Mouse (Mus musculus) lung, adult 2 months (tissue): Measurements from ENCODE around the gene Tgfa.

Experiments
- CTCF ChIP-seq: fragments of 200-500 bp; IDR thresholded peaks from 2 replicates; pipeline ENCODE4 v1.5.1; 2011; ENCODE audit warnings: mild to moderate bottlenecking, low read length, control low read depth; ENCODE audit not compliant: insufficient read depth
- POLR2A ChIP-seq: fragments of 200-500 bp; IDR thresholded peaks from 2 replicates; pipeline ENCODE4 v1.6.1; 2011; ENCODE audit warnings: low read depth, mild to moderate bottlenecking, control low read depth, low read length, borderline replicate concordance; ENCODE audit errors: extremely low read depth

GRCm38 (mm10) chr6:86305680-86306079, 110.7 kb downstream of the Tgfa start:
- TF ChIP-seq CTCF (no peak), POLR2A (no peak)
